Mouse (Mus musculus) spleen, embryonic (tissue): ENCODE data around the gene Tango2.
"Not testable (repeated sequence)": the region's sequence is repeated elsewhere in the genome, so short reads cannot be mapped to it uniquely, and the experiment has no call there.

Experiments used
- CTCF ChIA-PET: fragments of 350-600 bp; sonication (Branson Sonifier 250); formaldehyde crosslinking; loops from one replicate; lab custom pipeline; 2022; lab: Charles Lee

The Tango2 gene

GRCm38 (mm10) chr16:18343778-18344177 lies 4.1 kb downstream of the Tango2 start:
- CTCF ChIA-PET = no interaction called here

- CTCF ChIA-PET = no interaction called here
These were observed 5.0 kb downstream of the Tango2 start for GRCm38 (mm10) chr16:18342650-18343570.

DNA sequence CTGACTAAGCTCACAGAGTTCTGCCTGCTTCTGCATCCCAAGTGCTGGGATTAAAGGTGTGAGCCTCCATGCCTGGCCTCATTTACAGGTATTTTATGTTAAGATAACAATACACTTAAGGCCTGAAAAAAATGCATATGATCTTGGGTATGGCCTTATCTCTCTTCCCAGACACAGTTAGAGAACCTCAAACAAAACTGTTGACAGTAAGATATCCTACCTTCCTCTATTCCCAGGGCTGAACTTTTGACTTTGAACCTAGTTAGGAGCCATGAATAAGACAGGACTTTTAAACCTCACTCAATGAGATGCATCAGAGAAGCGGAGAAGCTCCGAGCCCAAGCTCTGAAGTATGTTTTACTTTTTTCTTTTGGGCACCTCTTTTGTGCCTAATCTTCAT lies 5.8 kb downstream of the Tango2 start:
- CTCF ChIA-PET = no interaction called here

GRCm38 (mm10) chr16:18341605-18342004 lies 6.3 kb downstream of the Tango2 start:
- CTCF ChIA-PET = no interaction called here

- CTCF ChIA-PET = no interaction called here
These were observed 8.0 kb downstream of the Tango2 start for GRCm38 (mm10) chr16:18339866-18340265.

DNA sequence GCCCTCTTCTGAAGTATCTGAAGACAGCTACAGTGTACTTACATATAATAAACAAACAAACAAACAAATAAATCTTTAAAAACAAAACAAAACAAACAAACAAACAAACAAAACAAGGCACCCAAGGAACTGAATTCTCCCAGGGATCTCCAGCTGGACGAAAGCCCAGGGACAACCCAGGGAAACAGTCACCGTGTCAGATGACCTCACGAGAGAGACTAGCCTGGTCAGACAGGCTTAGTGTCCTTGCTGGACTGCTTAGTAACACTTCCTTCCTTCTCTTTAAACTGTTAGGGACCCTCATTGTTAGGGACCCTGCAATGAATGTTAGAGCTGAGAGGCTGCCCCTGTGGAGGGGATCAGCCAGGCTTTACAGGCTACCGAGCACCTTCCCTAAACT lies 10.6 kb downstream of the Tango2 start:
- CTCF ChIA-PET = no interaction called here

DNA sequence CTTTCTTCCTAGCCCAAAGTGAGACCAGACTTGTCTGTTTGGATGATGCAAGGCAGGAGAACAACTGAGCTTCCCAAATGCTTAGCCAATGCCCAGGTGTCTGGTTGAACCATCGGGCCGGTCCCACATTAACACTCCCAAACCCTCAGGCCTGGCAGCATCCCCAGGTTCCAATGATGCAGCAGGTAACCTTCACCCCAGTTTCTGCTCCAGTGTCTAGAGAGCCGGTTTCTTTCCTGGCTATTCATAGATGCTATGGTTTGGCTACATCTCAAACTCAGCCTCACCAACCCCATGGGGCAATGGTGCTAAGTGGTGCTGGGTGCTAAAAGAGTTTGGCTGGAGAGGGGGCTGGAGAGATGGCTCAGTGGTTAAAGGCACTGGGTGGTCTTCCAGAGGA lies 11.9 kb downstream of the Tango2 start:
- CTCF ChIA-PET = no interaction called here

GRCm38 (mm10) chr16:18333976-18334375 lies 13.9 kb downstream of the Tango2 start:
- CTCF ChIA-PET = no interaction called here

GRCm38 (mm10) chr16:18328524-18328923 lies 19.4 kb downstream of the Tango2 start:
- CTCF ChIA-PET = no interaction called here

- CTCF ChIA-PET = no interaction called here
These were observed 20.0 kb downstream of the Tango2 start for GRCm38 (mm10) chr16:18327936-18328335.

- CTCF ChIA-PET = no interaction called here
These were observed 22.2 kb downstream of the Tango2 start for GRCm38 (mm10) chr16:18325741-18326140.

- CTCF ChIA-PET = no interaction called here
These were observed 23.9 kb downstream of the Tango2 start for GRCm38 (mm10) chr16:18324031-18324430.

- CTCF ChIA-PET = no interaction called here
These were observed 24.4 kb downstream of the Tango2 start for GRCm38 (mm10) chr16:18323460-18323859.

DNA sequence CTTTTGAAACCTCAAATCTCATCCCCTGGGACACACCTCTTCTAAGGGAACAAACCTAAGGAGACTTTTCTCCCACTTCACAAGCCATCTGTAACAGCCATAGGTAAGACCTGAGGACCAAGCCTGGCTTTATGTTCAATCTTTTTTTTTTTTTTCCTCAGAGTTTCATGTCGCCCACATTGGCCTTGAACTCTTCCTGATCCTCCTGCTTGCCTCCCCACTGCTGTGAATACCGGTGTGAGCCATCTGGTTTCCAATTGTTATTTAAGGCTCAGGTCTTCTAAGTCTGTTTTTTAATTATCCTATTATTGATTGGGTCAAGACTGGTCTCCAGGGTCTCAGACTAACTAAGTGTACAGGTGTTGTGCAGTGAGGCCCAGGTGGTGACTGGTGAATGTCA lies 26.5 kb downstream of the Tango2 start:
- CTCF ChIA-PET = no interaction called here

DNA sequence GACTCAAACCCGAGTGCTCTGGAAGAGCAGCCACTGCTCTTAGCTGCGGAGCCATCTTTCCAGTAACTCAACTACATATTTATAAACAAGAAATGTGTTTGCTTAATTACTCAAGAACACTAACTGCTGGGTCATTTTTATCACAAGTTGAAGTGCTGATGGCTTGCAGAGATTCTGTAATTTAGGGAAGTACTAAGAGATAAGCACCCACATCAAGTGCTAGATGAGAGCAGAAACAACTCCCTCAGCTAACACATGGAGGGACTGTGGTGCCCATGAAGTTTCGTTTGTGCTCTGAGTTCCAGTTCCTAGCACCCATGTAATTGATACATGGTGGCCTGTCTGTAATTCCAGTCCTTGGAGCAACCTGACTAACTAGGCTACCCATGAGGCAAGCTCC lies 28.9 kb downstream of the Tango2 start:
- CTCF ChIA-PET = no interaction called here

DNA sequence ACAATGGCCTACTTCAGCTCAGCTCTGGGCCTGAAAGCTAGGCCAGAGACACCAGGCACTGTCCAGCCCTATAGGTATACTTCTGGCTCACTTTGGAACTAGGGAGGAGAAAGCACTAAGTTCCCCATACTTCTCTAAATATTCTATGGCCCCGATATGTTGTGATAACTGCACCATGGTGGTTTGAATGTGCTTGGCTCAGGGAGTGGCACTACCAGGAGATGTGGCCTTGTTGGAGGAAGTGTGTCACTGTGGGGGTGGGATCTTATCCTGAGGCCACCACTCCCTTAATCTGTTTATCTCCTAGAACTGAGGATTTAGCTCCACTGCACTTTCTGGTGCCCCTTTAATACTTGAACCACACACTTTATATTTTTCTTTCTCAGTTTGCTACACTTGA lies 39.7 kb downstream of the Tango2 start:
- CTCF ChIA-PET = no interaction called here

DNA sequence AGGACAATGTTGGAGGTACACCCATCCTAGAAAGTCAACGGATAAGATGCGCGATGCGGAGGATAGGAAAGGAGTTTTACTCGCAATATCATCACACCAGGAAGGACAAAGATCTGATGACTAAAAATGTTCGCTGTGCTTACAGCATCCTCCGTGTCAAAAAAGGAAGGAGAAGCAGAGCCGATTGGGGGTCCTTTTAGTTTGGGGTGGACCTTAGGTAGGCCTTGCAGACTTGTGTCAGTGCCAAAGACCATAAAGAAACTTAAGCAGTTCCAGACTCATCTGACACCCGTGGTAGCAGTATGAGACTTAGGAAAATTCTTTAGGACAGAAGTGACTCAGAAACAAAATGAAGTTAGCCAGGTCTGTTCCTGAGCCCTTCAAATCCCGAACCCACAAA lies 58.3 kb downstream of the Tango2 start:
- CTCF ChIA-PET = not testable (repeated sequence)

GRCm38 (mm10) chr16:18289067-18289588 lies 58.8 kb downstream of the Tango2 start, which contains the start of gene Dgcr8:
Gene Dgcr8, minus strand, starts transcription at chr16:18289246.
- CTCF ChIA-PET = no interaction called here

- CTCF ChIA-PET = no interaction called here
These were observed 59.3 kb downstream of the Tango2 start for GRCm38 (mm10) chr16:18288581-18289061.

GRCm38 (mm10) chr16:18288166-18288565 lies 59.7 kb downstream of the Tango2 start:
- CTCF ChIA-PET = no interaction called here

DNA sequence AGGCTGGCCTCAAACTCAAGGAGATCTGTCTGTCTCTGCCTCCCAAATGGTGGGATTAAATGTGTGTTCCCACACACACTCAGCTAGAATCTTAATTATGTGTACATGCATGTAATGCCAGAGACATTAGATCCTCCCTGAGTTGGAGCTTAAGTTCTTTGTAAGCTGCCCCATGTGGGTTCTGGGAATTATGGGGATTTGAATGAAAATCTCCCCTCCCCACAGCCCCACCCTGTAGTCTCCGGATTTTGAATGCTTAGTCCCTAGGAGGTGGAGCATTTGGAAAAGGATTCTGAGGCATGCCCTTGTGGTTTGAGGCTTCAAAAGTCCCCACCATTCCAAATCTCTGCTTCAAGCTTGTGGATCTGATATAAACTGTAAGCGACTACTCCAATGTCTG lies 72.7 kb downstream of the Tango2 start:
- CTCF ChIA-PET = no interaction called here

DNA sequence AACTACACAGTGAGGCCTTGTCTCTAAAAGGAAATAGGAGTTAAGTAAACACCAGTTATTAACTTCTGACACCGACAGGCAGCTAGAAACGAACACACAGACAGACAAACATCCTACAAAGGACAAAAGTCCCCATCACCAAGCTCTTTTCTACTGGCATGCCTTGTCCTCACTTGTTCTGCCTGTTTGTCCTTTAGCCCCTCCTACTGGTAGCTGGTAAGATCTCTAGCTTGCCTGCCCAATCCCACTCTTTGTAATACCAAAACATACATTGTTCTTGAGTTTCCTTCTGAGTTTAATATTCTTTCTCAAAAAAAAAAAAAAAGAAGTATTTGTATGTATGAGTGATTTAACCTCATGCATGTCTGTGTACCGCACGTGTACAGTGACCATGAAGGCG lies 79.7 kb downstream of the Tango2 start:
- CTCF ChIA-PET = no interaction called here

DNA sequence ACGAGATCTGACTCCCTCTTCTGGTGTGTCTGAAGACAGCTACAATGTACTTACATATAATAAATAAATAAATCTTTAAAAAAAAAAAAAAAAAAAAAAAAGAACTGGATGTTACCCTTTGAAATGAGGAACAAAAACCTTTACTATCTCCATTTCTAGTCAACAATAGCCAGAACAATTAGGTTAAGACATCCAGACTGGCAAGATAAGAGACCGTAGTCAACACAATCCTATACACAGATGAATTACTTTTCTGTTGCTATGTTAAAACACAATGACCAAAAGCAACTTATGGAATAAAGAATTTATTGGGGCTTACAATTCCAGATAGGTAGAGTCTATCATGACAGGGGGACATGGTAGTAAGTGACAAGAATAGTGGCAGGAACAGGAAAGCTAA lies 82.9 kb downstream of the Tango2 start:
- CTCF ChIA-PET = interaction anchor here (0.8 kb wide), 1 partner anchor 9 kb away, joined by 5 read pairs; no protein-coding TSS in a partner anchor
